Mouse (Mus musculus) liver, embryonic 14 days (tissue): ENCODE data around the gene Pkd1l1. TPM values are rescaled to one million over a fixed set of nuclear protein-coding genes. Genes with fewer than 3 reads are reported as not detected.

Source experiments
- polyA plus RNA-seq: library from polyadenylated mRNA; depleted of rRNA; stranded (reverse); fragments of >200 nt; gene quantifications from 2 replicates; pipeline ENCODE4 v1.2.3, GENCODE M21; 2012; rRNA removed

Pkd1l1 gene
- 0.16 and 0.31 TPM in 2 replicates for polyA plus RNA-seq

GRCm38 (mm10) chr11:8973166-8973565 is at the start of gene Pkd1l1:
TSS of gene Pkd1l1 (minus strand) at chr11:8973266.

GRCm38 (mm10) chr11:9010853-9011339 is 37.8 kb upstream of the Pkd1l1 start, which contains the start of gene Hus1:
TSS of gene Hus1 (minus strand) at chr11:9011191.

Other genes starting within 250 kb of the Pkd1l1 start
- 7.7 and 8.7 TPM in 2 replicates for gene Hus1, start 37.9 kb upstream of the Pkd1l1 start, polyA plus RNA-seq
- 0.05 and 0.07 TPM in 2 replicates for gene Gm11992, start 75.3 kb upstream of the Pkd1l1 start, polyA plus RNA-seq
- 0.02 TPM in 1 of 2 replicates, not detected in the other for gene Sun3, start 75.7 kb upstream of the Pkd1l1 start, polyA plus RNA-seq
- 1.1 and 1.2 TPM in 2 replicates for gene Upp1, start 144.8 kb upstream of the Pkd1l1 start, polyA plus RNA-seq
- 0.09 and 0.13 TPM in 2 replicates for gene Abca13, start 218.7 kb upstream of the Pkd1l1 start, polyA plus RNA-seq